Mouse (Mus musculus) MEL (cell line): ENCODE measurements at regions not wholly inside any gene's neighbourhood (a gene's known extent, or its start where the extent isn't known, plus 50 kb on each side); places are given as distances from the start of the nearest gene placed in this dataset.

Source experiments
- DNase-seq: peaks from one replicate; pipeline ENCODE4 v3.0.0; 2011; ENCODE audit warnings: low read depth, low spot score
- H3K27ac ChIP-seq: 2 replicates; pipeline ENCODE4 v1.5.1; 2012; ENCODE audit warnings: low read depth, mild to moderate bottlenecking, control low read depth, low read length, moderate library complexity; ENCODE audit not compliant: control insufficient read depth
- H3K27me3 ChIP-seq, 2 experiments: fragments of 150-350 bp in 1 of 2; sonication (generic) in 1 of 2; 2 replicates each; pipeline ENCODE4 v1.6.1; 2012; ENCODE audit warnings: low read length in 2 of 2, mild to moderate bottlenecking in 2 of 2, improper control_type of control experiment in 1 of 2, moderate library complexity in 1 of 2; ENCODE audit not compliant: insufficient read depth in 2 of 2, control insufficient read depth in 1 of 2
- H3K36me3 ChIP-seq, 2 experiments: 2 replicates each; pipeline ENCODE4 v1.6.1; 2012 to 2014; ENCODE audit warnings: low read length in 2 of 2, improper control_type of control experiment in 1 of 2, inconsistent platforms in 1 of 2, mild to moderate bottlenecking in 1 of 2; ENCODE audit not compliant: insufficient read depth in 2 of 2, control insufficient read depth in 1 of 2
- H3K4me1 ChIP-seq, 2 experiments: fragments of 150-350 bp in 1 of 2; sonication (generic) in 1 of 2; 2 replicates each; pipeline ENCODE4 v1.6.1; 2012; ENCODE audit warnings: low read length in 2 of 2, improper control_type of control experiment in 1 of 2, mild to moderate bottlenecking in 1 of 2; ENCODE audit not compliant: insufficient read depth in 2 of 2, control insufficient read depth in 1 of 2
- H3K4me3 ChIP-seq, 2 experiments: fragments of 150-350 bp in 1 of 2; sonication (generic) in 1 of 2; 2 replicates each; pipeline ENCODE4 v1.5.1; 2012; ENCODE audit warnings: low read depth in 2 of 2, low read length in 2 of 2, mild to moderate bottlenecking in 2 of 2, moderate library complexity in 2 of 2, control low read depth in 1 of 2, improper control_type of control experiment in 1 of 2; ENCODE audit not compliant: control insufficient read depth in 1 of 2, insufficient read depth in 1 of 2
- H3K79me2 ChIP-seq: 2 replicates; pipeline ENCODE4 v1.6.1; 2012; ENCODE audit warnings: mild to moderate bottlenecking, low read length, moderate library complexity; ENCODE audit not compliant: control insufficient read depth, poor library complexity, insufficient read depth
- H3K9ac ChIP-seq: 2 replicates; pipeline ENCODE4 v1.6.1; 2012; ENCODE audit warnings: low read depth, mild to moderate bottlenecking, control low read depth, low read length, moderate library complexity; ENCODE audit not compliant: control insufficient read depth, poor library complexity, severe bottlenecking
- H3K9me3 ChIP-seq: fragments of 150-350 bp; sonication (generic); replicated peaks from 2 replicates; pipeline ENCODE4 v1.6.1; 2012; ENCODE audit warnings: mild to moderate bottlenecking, low read length, improper control_type of control experiment, moderate library complexity; ENCODE audit not compliant: insufficient read depth
- BHLHE40 ChIP-seq: IDR thresholded peaks from 2 replicates; pipeline ENCODE4 v1.6.1; 2012; ENCODE audit warnings: low read depth, mild to moderate bottlenecking, inconsistent platforms, low read length, improper control_type of control experiment, borderline replicate concordance
- CHD1 ChIP-seq: IDR thresholded peaks from 2 replicates; pipeline ENCODE4 v1.6.1; 2012; ENCODE audit warnings: low read depth, mild to moderate bottlenecking, inconsistent platforms, low read length, improper control_type of control experiment
- ELF1 ChIP-seq: IDR thresholded peaks from 2 replicates; pipeline ENCODE4 v1.6.1; 2014; ENCODE audit warnings: low read depth, mild to moderate bottlenecking, inconsistent platforms, low read length, improper control_type of control experiment, moderate library complexity
- ETS1 ChIP-seq: IDR thresholded peaks from 2 replicates; pipeline ENCODE4 v1.6.1; 2012; ENCODE audit warnings: low read depth, mild to moderate bottlenecking, inconsistent platforms, low read length, improper control_type of control experiment, moderate library complexity
- GABPA ChIP-seq: IDR thresholded peaks from 2 replicates; pipeline ENCODE4 v1.6.1; 2012; ENCODE audit warnings: low read depth, mild to moderate bottlenecking, inconsistent platforms, low read length, improper control_type of control experiment, moderate library complexity
- GATA1 ChIP-seq: IDR thresholded peaks from 2 replicates; pipeline ENCODE4 v1.6.1; 2011; ENCODE audit warnings: low read depth, low read length, improper control_type of control experiment
- HCFC1 ChIP-seq: IDR thresholded peaks from 2 replicates; pipeline ENCODE4 v1.6.1; 2012; ENCODE audit warnings: low read depth, mild to moderate bottlenecking, inconsistent platforms, low read length, improper control_type of control experiment, moderate library complexity
- JUND ChIP-seq: IDR thresholded peaks from 2 replicates; pipeline ENCODE4 v1.6.1; 2011; ENCODE audit warnings: low read depth, mild to moderate bottlenecking, improper control_type of control experiment, low read length
- KAT2A ChIP-seq: conservative IDR thresholded peaks from 2 replicates; pipeline ENCODE4 v1.6.1; 2012; ENCODE audit warnings: low read depth, low read length, improper control_type of control experiment, inconsistent platforms
- MAFK ChIP-seq: IDR thresholded peaks from 2 replicates; pipeline ENCODE4 v1.6.1; 2011; ENCODE audit warnings: low read depth, mild to moderate bottlenecking, low read length, improper control_type of control experiment, borderline replicate concordance
- MAX ChIP-seq: IDR thresholded peaks from 2 replicates; pipeline ENCODE4 v1.6.1; 2011; ENCODE audit warnings: low read length, improper control_type of control experiment
- MAZ ChIP-seq: IDR thresholded peaks from 2 replicates; pipeline ENCODE4 v1.6.1; 2012; ENCODE audit warnings: low read depth, mild to moderate bottlenecking, inconsistent platforms, low read length, improper control_type of control experiment
- MEF2A ChIP-seq: IDR thresholded peaks from 2 replicates; pipeline ENCODE4 v1.6.1; 2014; ENCODE audit warnings: low read depth, mild to moderate bottlenecking, inconsistent platforms, low read length, improper control_type of control experiment; ENCODE audit not compliant: poor library complexity, insufficient replicate concordance, severe bottlenecking; ENCODE audit errors: extremely low read depth
- MXI1 ChIP-seq: IDR thresholded peaks from 2 replicates; pipeline ENCODE4 v1.6.1; 2011; ENCODE audit warnings: mild to moderate bottlenecking, low read depth, low read length, improper control_type of control experiment
- MYC ChIP-seq: IDR thresholded peaks from 2 replicates; pipeline ENCODE4 v1.6.1; 2011; ENCODE audit warnings: low read depth, mild to moderate bottlenecking, low read length, improper control_type of control experiment, moderate library complexity
- NELFE ChIP-seq: IDR thresholded peaks from 2 replicates; pipeline ENCODE4 v1.6.1; 2011; ENCODE audit warnings: low read depth, low read length, improper control_type of control experiment
- NRF1 ChIP-seq: IDR thresholded peaks from 2 replicates; pipeline ENCODE4 v1.6.1; 2014; ENCODE audit warnings: low read depth, mild to moderate bottlenecking, inconsistent platforms, low read length, improper control_type of control experiment, moderate library complexity; ENCODE audit not compliant: poor library complexity, insufficient read depth, severe bottlenecking
- POLR2AphosphoS5 ChIP-seq: IDR thresholded peaks from 2 replicates; pipeline ENCODE4 v1.6.1; 2012; ENCODE audit warnings: low read depth, borderline replicate concordance, mild to moderate bottlenecking, inconsistent platforms, low read length, moderate library complexity, mixed read lengths
- RAD21 ChIP-seq: IDR thresholded peaks from 2 replicates; pipeline ENCODE4 v1.6.1; 2011; ENCODE audit warnings: mild to moderate bottlenecking, low read depth, low read length, improper control_type of control experiment
- RCOR1 ChIP-seq: IDR thresholded peaks from 2 replicates; pipeline ENCODE4 v1.6.1; 2012; ENCODE audit warnings: low read depth, mild to moderate bottlenecking, inconsistent platforms, low read length, improper control_type of control experiment
- SMC3 ChIP-seq: IDR thresholded peaks from 2 replicates; pipeline ENCODE4 v1.6.1; 2011; ENCODE audit warnings: low read depth, low read length, improper control_type of control experiment
- TAL1 ChIP-seq: IDR thresholded peaks from 2 replicates; pipeline ENCODE4 v1.6.1; 2012; ENCODE audit warnings: mild to moderate bottlenecking, inconsistent platforms, low read length, moderate library complexity, mixed read lengths
- TBP ChIP-seq: IDR thresholded peaks from 2 replicates; pipeline ENCODE4 v1.8.0; 2011; ENCODE audit warnings: low read depth, low read length, improper control_type of control experiment
- TCF12 ChIP-seq: IDR thresholded peaks from 2 replicates; pipeline ENCODE4 v1.6.1; 2014; ENCODE audit warnings: low read depth, mild to moderate bottlenecking, inconsistent platforms, low read length, improper control_type of control experiment, moderate library complexity
- USF2 ChIP-seq, 2 experiments: IDR thresholded peaks; 2 replicates each; pipeline ENCODE4 v1.6.1; 2011 to 2012; ENCODE audit warnings: improper control_type of control experiment in 2 of 2, low read length in 2 of 2, borderline replicate concordance in 1 of 2, inconsistent platforms in 1 of 2, low read depth in 1 of 2, mild to moderate bottlenecking in 1 of 2; ENCODE audit not compliant: insufficient read depth in 1 of 2
- ZC3H11A ChIP-seq: IDR thresholded peaks from 2 replicates; pipeline ENCODE4 v1.6.1; 2012; ENCODE audit warnings: low read depth, mild to moderate bottlenecking, inconsistent platforms, low read length, improper control_type of control experiment
- ZMIZ1 ChIP-seq: IDR thresholded peaks from 2 replicates; pipeline ENCODE4 v1.6.1; 2012; ENCODE audit warnings: low read depth, mild to moderate bottlenecking, inconsistent platforms, low read length, improper control_type of control experiment, moderate library complexity
- ZNF384 ChIP-seq: IDR thresholded peaks from 2 replicates; pipeline ENCODE4 v1.6.1; 2012; ENCODE audit warnings: low read depth, mild to moderate bottlenecking, inconsistent platforms, low read length, improper control_type of control experiment

DNA sequence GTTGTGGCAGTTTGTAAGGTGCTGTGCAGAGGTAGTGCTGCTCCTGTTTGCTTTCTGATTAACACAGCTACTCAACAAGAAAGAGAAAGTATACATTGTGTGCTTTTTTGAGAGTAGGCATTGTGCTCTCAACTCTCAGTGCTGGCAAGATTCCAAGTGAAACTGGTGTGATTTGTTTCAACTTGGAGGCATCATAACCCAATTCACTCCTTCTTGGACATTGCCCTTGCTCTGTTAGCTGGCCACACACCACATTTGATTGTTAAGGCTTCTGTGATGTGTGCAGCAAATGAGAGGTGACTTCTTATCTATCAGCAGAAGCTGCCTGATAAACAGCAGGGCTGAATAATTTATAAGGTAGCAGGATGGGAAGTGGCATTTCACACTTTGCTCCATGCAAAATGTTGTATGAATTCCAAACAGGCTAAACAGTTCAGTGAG, 116.3 kb downstream of the Serpinb8 start:
- TF ChIP-seq RAD21 (no peak), ZNF384 (no peak), TBP (no peak), RCOR1 (no peak), TAL1 (no peak), ELF1 (no peak), ZMIZ1 (no peak), MAZ (no peak)
- no peak overlapping the region for H3K4me3 ChIP-seq
- H3K4me1 ChIP-seq: no peaks in the 10 kb centered on the region
- no peaks in the 10 kb centered on the region for H3K79me2 ChIP-seq
- no peak overlapping the region for H3K27ac ChIP-seq
- H3K9me3 ChIP-seq: no peaks in the 10 kb centered on the region
- H3K27me3 ChIP-seq: no peaks in the 10 kb centered on the region
- DNase-seq: no peak
- no peaks in the 10 kb centered on the region for H3K36me3 ChIP-seq
- no peak overlapping the region for H3K9ac ChIP-seq

DNA sequence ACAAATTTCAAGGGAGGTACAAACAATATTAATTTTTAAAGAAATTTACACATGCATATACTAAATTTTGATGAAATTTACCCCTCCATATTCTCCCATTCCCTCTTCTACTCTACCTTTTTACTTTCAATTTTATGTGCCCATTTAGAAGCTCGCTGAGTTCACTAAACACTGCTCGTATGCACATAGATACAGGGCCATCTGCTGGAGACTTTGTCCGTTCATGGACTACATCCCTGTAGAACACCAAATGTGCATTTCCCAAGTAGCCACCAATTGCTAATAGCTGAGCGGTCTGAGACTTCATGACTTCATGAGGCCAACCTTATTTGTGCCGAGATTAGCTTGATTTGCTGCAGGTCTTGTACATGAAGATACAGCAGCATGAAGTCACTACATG, 118.8 kb downstream of the Serpinb8 start:
- no peak overlapping the region for H3K27ac ChIP-seq
- H3K79me2 ChIP-seq: no peaks in the 10 kb centered on the region
- no peaks in the 10 kb centered on the region for H3K4me1 ChIP-seq

DNA sequence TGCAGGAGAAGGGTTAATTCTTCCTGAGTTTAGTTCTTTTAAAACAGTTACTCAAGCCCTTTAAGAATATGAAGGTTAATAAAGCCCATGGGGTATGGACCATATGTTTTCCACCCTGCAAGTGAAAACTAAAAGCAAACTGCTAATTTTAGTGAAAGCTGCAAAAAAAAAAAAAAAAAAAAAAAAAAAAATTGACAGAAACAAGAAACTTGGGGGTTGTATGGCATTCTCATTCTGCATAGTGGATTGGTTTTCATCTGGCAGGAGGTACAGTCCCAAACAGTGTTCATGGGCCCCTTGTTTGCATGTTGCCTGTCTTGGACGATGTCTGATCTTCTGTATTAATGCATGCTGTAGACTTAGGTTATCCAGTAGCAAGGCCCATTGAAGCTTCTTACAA, 125.1 kb downstream of the Serpinb8 start:
- H3K4me1 ChIP-seq: no peaks in the 10 kb centered on the region
- no peaks in the 10 kb centered on the region for H3K79me2 ChIP-seq
- no peak overlapping the region for H3K27ac ChIP-seq
- no peaks in the 10 kb centered on the region for H3K27me3 ChIP-seq
- H3K4me3 ChIP-seq: no peak overlapping the region
- DNase-seq: no peak
- H3K9ac ChIP-seq: no peak overlapping the region
- no peaks in the 10 kb centered on the region for H3K9me3 ChIP-seq
- H3K36me3 ChIP-seq: no peaks in the 10 kb centered on the region
- TF ChIP-seq TBP: no peak
- TF ChIP-seq USF2 (IDR thresholded peaks at IDR 0.05; ENCODE audit: borderline replicate concordance in 1 of 2, insufficient read depth in 1 of 2, low read depth in 1 of 2, low read length in 2 of 2): no peak
- no peak for TF ChIP-seq JUND
- no peak for TF ChIP-seq MAFK
- TF ChIP-seq ZC3H11A: no peak
- TF ChIP-seq ZMIZ1: no peak
- TF ChIP-seq ELF1: no peak
- TF ChIP-seq RCOR1: no peak
- TF ChIP-seq GABPA: no peak
- no peak for TF ChIP-seq MYC
- TF ChIP-seq TCF12: no peak
- no peak for TF ChIP-seq MEF2A
- TF ChIP-seq ETS1: no peak
- TF ChIP-seq MAX: no peak
- TF ChIP-seq ZNF384: no peak
- no peak for TF ChIP-seq BHLHE40
- TF ChIP-seq MXI1: no peak

More for the DNA sequence above, 118.8 kb downstream of the Serpinb8 start:
- TF ChIP-seq NRF1 (no peak), MEF2A (no peak), NELFE (no peak), TBP (no peak), POLR2AphosphoS5 (no peak), RAD21 (no peak; the same call in 1 of the 2 replicates), ZMIZ1 (no peak), CHD1 (no peak), MAZ (no peak), GATA1 (no peak), HCFC1 (no peak), SMC3 (no peak), ETS1 (no peak), MYC (no peak), KAT2A (no peak), RCOR1 (no peak), ZC3H11A (no peak)
- Histone ChIP-seq H3K9ac (no peak overlapping the region), H3K36me3 (no peaks in the 10 kb centered on the region), H3K9me3 (no peaks in the 10 kb centered on the region), H3K4me3 (no peak overlapping the region; a peak in 1 of 4 replicates), H3K27me3 (no peaks in the 10 kb centered on the region)
- no peak for DNase-seq
